Mouse (Mus musculus): Measurements from ENCODE around the gene Mrps24.
A peak's percentile ranks its signal among the peaks of the same experiment; 100 is the strongest.

Gene Mrps24

DNA sequence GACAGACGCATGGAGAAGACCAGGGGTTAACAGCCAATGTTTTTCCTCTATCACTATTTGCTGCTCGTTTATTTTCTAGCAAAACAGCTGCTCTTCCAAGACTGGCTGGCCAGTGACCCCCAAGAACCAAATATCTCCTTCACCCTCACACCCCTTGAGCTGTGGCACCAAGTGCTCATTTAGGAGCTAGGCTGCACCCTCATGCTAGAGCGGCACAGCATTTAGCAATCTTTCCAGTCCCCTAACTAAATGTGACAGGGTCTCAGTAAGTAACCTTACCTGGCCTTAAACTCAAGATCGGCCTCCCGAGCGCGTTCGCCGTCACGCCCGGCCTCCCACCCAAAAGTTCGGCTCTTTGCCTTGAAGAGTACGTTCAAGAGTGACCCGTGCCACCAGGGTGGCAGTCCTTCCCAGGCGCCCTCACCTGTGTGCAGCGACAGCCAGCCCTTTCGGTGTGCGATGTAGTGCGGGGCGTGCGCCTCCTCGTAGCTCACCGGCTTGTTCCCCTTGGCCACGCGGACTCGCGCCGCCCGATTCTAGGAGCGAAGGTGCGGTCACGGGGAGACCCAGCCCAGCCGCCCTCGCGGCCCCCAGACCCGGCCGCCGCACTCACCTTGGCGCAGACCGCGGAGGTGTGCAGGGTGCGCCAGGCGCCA, 8.5 kb downstream of the Mrps24 start:
- DNase-seq (ENCODE audit: low spot score in 2 of 2) = peak; percentile 25 to 26

- no peak for DNase-seq (ENCODE audit: low spot score in 2 of 2)
Observed at GRCm38 (mm10) chr11:5705972-5706371, 9.5 kb downstream of the Mrps24 start.

DNA sequence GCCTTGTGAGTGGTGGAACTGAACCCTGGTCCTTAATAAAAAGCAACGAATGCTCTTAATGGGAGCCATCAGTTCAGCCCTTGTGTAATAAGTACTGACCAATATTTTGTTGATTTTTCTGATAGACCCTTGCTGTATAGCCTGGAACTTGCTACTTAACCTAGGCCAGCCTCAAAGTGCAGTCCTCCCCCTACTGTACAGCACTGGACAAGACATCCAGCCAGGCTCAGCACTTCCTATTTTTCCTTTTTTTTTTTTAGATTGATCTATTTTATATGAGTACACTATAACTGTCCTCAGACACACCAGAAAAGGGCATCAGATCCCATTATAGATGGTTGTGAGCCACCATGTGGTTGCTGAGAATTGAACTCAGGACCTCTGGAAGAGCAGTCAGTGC, 12.1 kb downstream of the Mrps24 start:
- DNase-seq (ENCODE audit: low spot score in 2 of 2) = no peak

DNA sequence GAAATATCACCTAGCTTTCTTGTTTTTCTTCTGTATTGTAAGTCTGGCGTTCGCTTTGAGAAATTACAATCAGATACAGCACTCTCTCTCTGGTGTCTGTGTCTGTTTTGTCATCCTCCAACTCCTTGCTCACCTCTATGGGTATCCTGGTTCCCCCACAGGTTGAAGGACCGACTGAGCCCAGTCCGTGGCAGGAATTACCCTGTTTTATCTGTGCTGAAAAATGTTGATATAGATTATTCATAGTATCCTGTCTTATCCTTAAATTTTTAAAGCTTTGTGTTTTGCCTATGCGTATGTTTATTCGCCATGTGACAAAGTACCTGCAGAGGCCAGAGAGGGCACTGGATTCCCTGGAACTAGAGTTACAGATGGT, 12.5 kb downstream of the Mrps24 start:
- DNase-seq (ENCODE audit: low spot score in 2 of 2) = no peak

GRCm38 (mm10) chr11:5702271-5702956, 13.1 kb downstream of the Mrps24 start:
- DNase-seq (ENCODE audit: low spot score in 2 of 2) = no peak

GRCm38 (mm10) chr11:5701821-5702220, 13.7 kb downstream of the Mrps24 start:
- no peak for DNase-seq (ENCODE audit: low spot score in 2 of 2)

DNA sequence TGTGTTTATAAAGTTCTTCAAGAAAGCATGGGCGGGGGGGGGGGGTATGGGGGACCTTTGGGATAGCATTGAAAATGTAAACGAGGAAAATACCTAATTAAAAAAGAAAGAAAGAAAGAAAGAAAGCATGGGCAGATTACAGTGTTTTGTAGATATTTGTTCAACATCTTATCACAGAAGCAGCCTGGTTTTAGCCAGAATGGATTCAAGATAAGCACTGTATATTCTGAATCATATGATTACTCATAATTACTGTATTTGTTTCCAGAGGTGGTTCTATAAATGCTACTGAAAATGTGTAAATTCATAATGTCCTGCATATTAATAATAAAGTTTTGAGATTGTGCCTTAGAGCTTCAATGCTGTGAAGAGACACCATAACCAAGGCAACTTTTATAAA, 14.2 kb downstream of the Mrps24 start:
- DNase-seq (ENCODE audit: low spot score in 2 of 2) = no peak

DNA sequence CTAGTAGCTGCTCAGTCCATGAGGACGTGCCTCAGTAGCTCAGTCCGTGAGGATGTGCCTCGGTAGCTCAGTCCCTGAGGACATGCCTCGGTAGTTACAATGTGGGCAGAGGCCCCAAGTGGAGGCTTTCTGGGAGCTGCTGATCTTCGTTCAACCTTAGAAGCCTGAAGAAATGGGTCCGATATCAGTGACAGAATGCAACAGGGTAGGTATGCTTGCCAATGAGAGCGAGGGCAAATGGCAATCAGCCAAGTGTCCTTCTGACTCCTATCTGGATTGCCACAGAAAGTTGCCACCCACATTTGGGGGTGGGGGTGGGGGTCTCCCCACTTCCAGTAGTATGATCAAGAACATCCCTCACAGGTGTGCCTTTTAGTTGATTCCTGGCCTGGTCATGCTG, 14.7 kb downstream of the Mrps24 start:
- no peak for DNase-seq (ENCODE audit: low spot score in 2 of 2)

DNA sequence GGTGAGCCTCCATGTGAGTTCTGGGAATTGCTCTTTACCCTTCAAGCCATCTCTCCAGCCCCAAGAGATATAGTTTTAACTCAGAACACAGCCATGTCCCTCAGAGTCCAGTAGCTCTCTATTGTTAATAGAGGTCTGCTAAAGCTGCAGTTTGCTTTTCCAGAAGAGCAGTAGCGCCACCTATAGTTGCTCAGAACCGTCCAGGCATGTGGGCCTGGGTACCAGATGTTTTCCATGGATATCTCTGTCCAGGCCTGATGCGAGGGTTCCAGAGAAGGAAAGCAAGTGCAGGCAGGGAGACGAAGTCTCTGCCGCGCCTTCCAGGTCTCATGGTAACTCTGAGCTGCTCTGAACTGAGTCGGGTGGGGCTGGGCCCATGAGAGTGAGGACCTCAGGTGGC, 23.7 kb downstream of the Mrps24 start:
- DNase-seq (ENCODE audit: low spot score in 2 of 2) = no peak

- DNase-seq (ENCODE audit: low spot score in 2 of 2) = no peak
Observed at GRCm38 (mm10) chr11:5684283-5684682, 31.2 kb downstream of the Mrps24 start.

GRCm38 (mm10) chr11:5682541-5682940, 32.9 kb downstream of the Mrps24 start:
- no peak for DNase-seq (ENCODE audit: low spot score in 2 of 2)

Measured in frontal cortex, postnatal 25 days (tissue).